Mouse (Mus musculus): ENCODE data around the gene Stambpl1. TPM values are rescaled to one million over a fixed set of nuclear protein-coding genes. Genes with fewer than 3 reads are reported as not detected.

Stambpl1 gene
- polyA plus RNA-seq (2016; fragmentation: Nextera tagmentation; extraction: Ambion mirVana) = 1.9 and 2.2 TPM in 2 replicates

GRCm38 (mm10) chr19:34192008-34192963, at the start of gene Stambpl1:
Gene Stambpl1 (plus strand): TSS chr19:34192229.
- WGBS = under 1% methylated on average over 62 of the region's 62 CpGs
- peak within 1 kb of the TSS; percentile 79 for H3K27ac ChIP-seq (replicated peaks)

GRCm38 (mm10) chr19:34148421-34148820, 43.6 kb upstream of the Stambpl1 start:
- no peak overlapping the region for H3K4me3 ChIP-seq
- no peaks in the 10 kb centered on the region for H3K27me3 ChIP-seq (ENCODE audit: low read depth, poor library complexity, severe bottlenecking)
- H3K4me1 ChIP-seq = no peaks in the 10 kb centered on the region
- no peak for DNase-seq (ENCODE audit: low spot score)
- H3K36me3 ChIP-seq = no peaks in the 10 kb centered on the region
- no peaks in the 10 kb centered on the region for H3K9me3 ChIP-seq (replicated peaks)
- H3K27ac ChIP-seq (replicated peaks) = no peak overlapping the region
- 80% methylated on average over 4 of the region's 4 CpGs for WGBS

More at GRCm38 (mm10) chr19:34192008-34192963, at the start of gene Stambpl1:
- peaks cover 90% of the 10 kb centered on the region for H3K27me3 ChIP-seq (ENCODE audit: low read depth, poor library complexity, severe bottlenecking)
- H3K9me3 ChIP-seq (replicated peaks) = no peaks in the 10 kb centered on the region
- no peaks in the 10 kb centered on the region for H3K36me3 ChIP-seq
- H3K4me3 ChIP-seq = peak within 1 kb of the TSS; percentile 72
- peak; percentile 67 for DNase-seq (ENCODE audit: low spot score)
- peaks cover 32% of the 10 kb centered on the region for H3K4me1 ChIP-seq

GRCm38 (mm10) chr19:34151909-34152308, 40.1 kb upstream of the Stambpl1 start:
- 84% methylated on average over 1 of the region's 1 CpGs for WGBS

GRCm38 (mm10) chr19:34153263-34154144, 38.5 kb upstream of the Stambpl1 start:
- Histone ChIP-seq H3K27ac (replicated peaks) (no peak overlapping the region), H3K27me3 (ENCODE audit: low read depth, poor library complexity, severe bottlenecking) (no peaks in the 10 kb centered on the region), H3K4me1 (no peaks in the 10 kb centered on the region), H3K9me3 (replicated peaks) (no peaks in the 10 kb centered on the region), H3K36me3 (no peaks in the 10 kb centered on the region), H3K4me3 (no peak overlapping the region)
- DNase-seq (ENCODE audit: low spot score) = no peak
- WGBS = 76% methylated on average over 6 of the region's 6 CpGs

More at GRCm38 (mm10) chr19:34151909-34152308, 40.1 kb upstream of the Stambpl1 start:
- no peak for DNase-seq (ENCODE audit: low spot score)
- Histone ChIP-seq H3K27ac (replicated peaks) (no peak overlapping the region), H3K4me3 (no peak overlapping the region), H3K4me1 (no peaks in the 10 kb centered on the region), H3K36me3 (no peaks in the 10 kb centered on the region), H3K27me3 (ENCODE audit: low read depth, poor library complexity, severe bottlenecking) (no peaks in the 10 kb centered on the region), H3K9me3 (replicated peaks) (no peaks in the 10 kb centered on the region)

GRCm38 (mm10) chr19:34162693-34163092, 29.3 kb upstream of the Stambpl1 start:
- 87% methylated on average over 5 of the region's 5 CpGs for WGBS
- Histone ChIP-seq H3K4me3 (no peak overlapping the region), H3K27me3 (ENCODE audit: low read depth, poor library complexity, severe bottlenecking) (peaks cover 53% of the 10 kb centered on the region), H3K27ac (replicated peaks) (no peak overlapping the region), H3K9me3 (replicated peaks) (no peaks in the 10 kb centered on the region), H3K4me1 (no peaks in the 10 kb centered on the region), H3K36me3 (no peaks in the 10 kb centered on the region)
- DNase-seq (ENCODE audit: low spot score) = no peak

GRCm38 (mm10) chr19:34165891-34166290, 26.1 kb upstream of the Stambpl1 start, which contains the start of gene Ankrd22:
Gene Ankrd22 (minus strand): TSS chr19:34166053.
- WGBS = 69% methylated on average over 5 of the region's 5 CpGs
- H3K9me3 ChIP-seq (replicated peaks) = no peaks in the 10 kb centered on the region
- no peaks in the 10 kb centered on the region for H3K36me3 ChIP-seq
- no peak for DNase-seq (ENCODE audit: low spot score)
- H3K27me3 ChIP-seq (ENCODE audit: low read depth, poor library complexity, severe bottlenecking) = peaks cover 68% of the 10 kb centered on the region
- H3K4me1 ChIP-seq = peaks cover 6% of the 10 kb centered on the region; the same call in 1 of the 2 replicates
- no peak within 1 kb of the TSS for H3K4me3 ChIP-seq
- H3K27ac ChIP-seq (replicated peaks) = no peak within 1 kb of the TSS

GRCm38 (mm10) chr19:34166386-34166785, 25.6 kb upstream of the Stambpl1 start:
- no peaks in the 10 kb centered on the region for H3K9me3 ChIP-seq (replicated peaks)
- H3K27me3 ChIP-seq (ENCODE audit: low read depth, poor library complexity, severe bottlenecking) = peaks cover 69% of the 10 kb centered on the region
- DNase-seq (ENCODE audit: low spot score) = no peak
- WGBS = 92% methylated on average over 4 of the region's 4 CpGs
- H3K27ac ChIP-seq (replicated peaks) = no peak overlapping the region
- peaks cover 6% of the 10 kb centered on the region; the same call in 1 of the 2 replicates for H3K4me1 ChIP-seq
- H3K4me3 ChIP-seq = no peak overlapping the region
- no peaks in the 10 kb centered on the region for H3K36me3 ChIP-seq

- 36% methylated on average over 7 of the region's 7 CpGs for WGBS
- no peak overlapping the region for H3K27ac ChIP-seq (replicated peaks)
- no peak overlapping the region for H3K4me3 ChIP-seq
- peaks cover 75% of the 10 kb centered on the region for H3K27me3 ChIP-seq (ENCODE audit: low read depth, poor library complexity, severe bottlenecking)
- DNase-seq (ENCODE audit: low spot score) = no peak
- H3K36me3 ChIP-seq = no peaks in the 10 kb centered on the region
- H3K9me3 ChIP-seq (replicated peaks) = no peaks in the 10 kb centered on the region
- peaks cover 6% of the 10 kb centered on the region; the same call in 1 of the 2 replicates for H3K4me1 ChIP-seq
Measured at GRCm38 (mm10) chr19:34167896-34168661, 23.9 kb upstream of the Stambpl1 start.

- no peak for DNase-seq (ENCODE audit: low spot score)
- Histone ChIP-seq H3K27ac (replicated peaks) (no peak overlapping the region), H3K4me1 (peaks cover 6% of the 10 kb centered on the region; the same call in 1 of the 2 replicates), H3K36me3 (no peaks in the 10 kb centered on the region), H3K9me3 (replicated peaks) (no peaks in the 10 kb centered on the region), H3K27me3 (ENCODE audit: low read depth, poor library complexity, severe bottlenecking) (peaks cover 75% of the 10 kb centered on the region), H3K4me3 (no peak overlapping the region)
Measured at GRCm38 (mm10) chr19:34169121-34169520, 22.9 kb upstream of the Stambpl1 start.

- Histone ChIP-seq H3K27me3 (ENCODE audit: low read depth, poor library complexity, severe bottlenecking) (peaks cover 77% of the 10 kb centered on the region), H3K4me1 (peaks cover 6% of the 10 kb centered on the region; the same call in 1 of the 2 replicates), H3K9me3 (replicated peaks) (no peaks in the 10 kb centered on the region), H3K36me3 (no peaks in the 10 kb centered on the region), H3K4me3 (no peak overlapping the region), H3K27ac (replicated peaks) (no peak overlapping the region)
- DNase-seq (ENCODE audit: low spot score) = no peak
- WGBS = 76% methylated on average over 3 of the region's 3 CpGs
Measured at GRCm38 (mm10) chr19:34171167-34171566, 20.9 kb upstream of the Stambpl1 start.

- H3K27ac ChIP-seq (replicated peaks) = no peak overlapping the region
- no peak overlapping the region for H3K4me3 ChIP-seq
- H3K36me3 ChIP-seq = no peaks in the 10 kb centered on the region
- no peaks in the 10 kb centered on the region for H3K4me1 ChIP-seq
- H3K27me3 ChIP-seq (ENCODE audit: low read depth, poor library complexity, severe bottlenecking) = peaks cover 76% of the 10 kb centered on the region
- WGBS = 75% methylated on average over 3 of the region's 3 CpGs
- no peaks in the 10 kb centered on the region for H3K9me3 ChIP-seq (replicated peaks)
- DNase-seq (ENCODE audit: low spot score) = no peak
Measured at GRCm38 (mm10) chr19:34174004-34174403, 18.0 kb upstream of the Stambpl1 start.

- no peak overlapping the region for H3K4me3 ChIP-seq
- H3K27me3 ChIP-seq (ENCODE audit: low read depth, poor library complexity, severe bottlenecking) = peaks cover 66% of the 10 kb centered on the region
- 92% methylated on average over 4 of the region's 4 CpGs for WGBS
- DNase-seq (ENCODE audit: low spot score) = no peak
- no peaks in the 10 kb centered on the region for H3K4me1 ChIP-seq
- H3K36me3 ChIP-seq = no peaks in the 10 kb centered on the region
- no peaks in the 10 kb centered on the region for H3K9me3 ChIP-seq (replicated peaks)
- no peak overlapping the region for H3K27ac ChIP-seq (replicated peaks)
Measured at GRCm38 (mm10) chr19:34179136-34179535, 12.9 kb upstream of the Stambpl1 start.
